Mouse (Mus musculus) hematopoietic stem cell, adult 5-6 weeks (primary cell): ENCODE results near the gene 4930503E14Rik. TPM values are rescaled to one million over a fixed set of nuclear protein-coding genes. Genes with fewer than 3 reads are reported as not detected.
"Not testable (repeated sequence)": the region's sequence is repeated elsewhere in the genome, so short reads cannot be mapped to it uniquely, and the experiment has no call there.

Experiments
- ATAC-seq, 2 experiments: fragments of 125-278 bp in 1 of 2; replicated peaks in 1 of 2; 2 replicates each; pipeline ENCODE4 v1.8.0; 2016 to 2017; ENCODE audit warnings: inconsistent platforms in 2 of 2, mild to moderate bottlenecking in 2 of 2, moderate number of reproducible peaks in 2 of 2, low read depth in 1 of 2, moderate TSS enrichment in 1 of 2; ENCODE audit not compliant: low FRiP score in 2 of 2, poor library complexity in 2 of 2, severe bottlenecking in 2 of 2, insufficient read depth in 1 of 2, low TSS enrichment in 1 of 2
- total RNA-seq: library from RNA; stranded (forward); fragments of 172-1452, 232-1000 nt; gene quantifications from 2 replicates; pipeline ENCODE4 v1.2.3, GENCODE M21; 2017

The 4930503E14Rik gene
- not detected in 2 replicates for total RNA-seq

DNA sequence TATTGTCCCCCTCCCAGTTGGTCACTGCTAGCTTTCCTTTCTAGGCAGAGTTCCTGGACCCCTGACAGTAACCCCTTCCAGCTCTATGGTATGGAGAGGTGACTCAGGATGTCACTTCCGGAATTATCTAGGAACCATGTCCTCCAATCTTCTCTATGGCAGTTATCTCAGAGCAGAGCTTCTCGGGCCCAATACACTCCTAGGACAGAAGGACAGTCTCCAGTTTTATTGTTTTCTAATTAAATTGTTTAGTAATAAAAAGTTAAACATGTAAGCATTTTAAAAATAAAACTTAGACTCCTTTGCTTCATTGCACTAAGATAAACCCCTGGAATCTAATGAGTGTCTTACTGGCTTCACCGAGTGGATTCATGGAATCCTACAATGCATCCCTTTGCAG is at the start of gene 4930503E14Rik:
TSS of gene 4930503E14Rik (minus strand) at position 101 of the 400 bp plus-strand sequence.
- not testable (repeated sequence) for ATAC-seq

DNA sequence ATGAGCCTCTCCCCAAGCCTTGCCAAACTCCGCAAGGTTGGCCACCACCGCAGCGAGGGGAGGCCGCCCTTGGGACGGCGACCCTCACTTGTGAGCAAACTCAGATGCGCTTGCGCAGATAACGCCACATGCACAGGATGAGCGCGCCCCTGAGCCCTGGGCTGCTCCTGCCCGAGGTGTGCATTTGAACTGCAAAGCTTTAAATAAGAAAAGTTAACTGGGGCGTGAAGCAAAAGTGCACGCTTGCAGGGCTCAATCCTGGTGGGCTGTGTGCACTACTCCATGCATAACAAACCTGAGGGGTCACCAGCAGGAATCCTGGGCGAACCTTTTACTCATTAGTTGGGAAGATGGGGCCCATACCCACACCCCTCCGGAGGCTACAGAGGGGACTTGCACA is 35.0 kb upstream of the 4930503E14Rik start:
- ATAC-seq = no peak

DNA sequence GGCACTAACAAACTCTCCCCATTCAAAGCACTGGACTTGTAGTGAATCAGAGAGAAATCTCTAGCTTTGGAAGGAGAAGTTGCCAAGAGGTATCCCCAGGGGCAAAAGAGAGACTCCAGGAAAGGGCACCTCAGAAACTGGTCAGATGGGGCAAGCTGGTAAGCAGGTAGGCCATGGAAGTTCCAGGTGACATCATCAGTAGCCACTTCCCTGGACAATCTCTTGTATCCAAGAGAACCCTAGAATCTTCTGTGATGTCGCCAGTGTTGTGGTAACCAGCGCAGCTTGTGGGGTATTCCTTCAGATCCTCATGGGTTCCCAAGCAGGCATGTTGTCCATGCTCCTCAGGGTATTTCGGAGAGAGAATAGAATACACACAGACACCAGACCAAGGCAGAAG is 15.7 kb downstream of the 4930503E14Rik start, which contains the start of gene Gm8212:
TSS of gene Gm8212 (plus strand) at position 301 of the 400 bp plus-strand sequence.
- not testable (repeated sequence) for ATAC-seq

- not testable (repeated sequence) for ATAC-seq
These were observed 89.5 kb downstream of the 4930503E14Rik start, which contains the start of gene Gm3327 for GRCm38 (mm10) chr14:44123551-44123950. Gm3327 (plus strand) TSS chr14:44123851.

Other genes starting within 250 kb of the 4930503E14Rik start
- gene Ang6, start 211.0 kb downstream of the 4930503E14Rik start, total RNA-seq = not detected in 2 replicates
- gene Ear2, start 110.6 kb downstream of the 4930503E14Rik start, total RNA-seq = 31.6 and 48.0 TPM in 2 replicates
- not detected in 2 replicates for gene Gm3327, start 89.4 kb downstream of the 4930503E14Rik start, total RNA-seq
- gene Gm8212, start 15.6 kb downstream of the 4930503E14Rik start, total RNA-seq = not detected in 2 replicates
- gene Gm8220, start 72.3 kb upstream of the 4930503E14Rik start, total RNA-seq = not detected in 2 replicates
- not detected in 2 replicates for gene Gm5930, start 125.3 kb upstream of the 4930503E14Rik start, total RNA-seq
- not detected in 2 replicates for gene Gm8229, start 152.1 kb upstream of the 4930503E14Rik start, total RNA-seq
- not detected in 2 replicates for gene Gm3371, start 197.4 kb upstream of the 4930503E14Rik start, total RNA-seq
- gene Gm8232, start 220.4 kb upstream of the 4930503E14Rik start, total RNA-seq = not detected in 2 replicates